Mouse (Mus musculus) MEL (cell line): Measurements from ENCODE around the gene Khk. TPM values are rescaled to one million over a fixed set of nuclear protein-coding genes. Genes with fewer than 3 reads are reported as not detected.

Experiments used
- DNase-seq: peaks from one replicate; pipeline ENCODE4 v3.0.0; 2011; ENCODE audit warnings: low read depth, low spot score
- H3K27ac ChIP-seq: 2 replicates; pipeline ENCODE4 v1.5.1; 2012; ENCODE audit warnings: low read depth, mild to moderate bottlenecking, control low read depth, low read length, moderate library complexity; ENCODE audit not compliant: control insufficient read depth
- H3K27me3 ChIP-seq, 2 experiments: fragments of 150-350 bp in 1 of 2; sonication (generic) in 1 of 2; 2 replicates each; pipeline ENCODE4 v1.6.1; 2012; ENCODE audit warnings: low read length in 2 of 2, mild to moderate bottlenecking in 2 of 2, improper control_type of control experiment in 1 of 2, moderate library complexity in 1 of 2; ENCODE audit not compliant: insufficient read depth in 2 of 2, control insufficient read depth in 1 of 2
- H3K36me3 ChIP-seq, 2 experiments: 2 replicates each; pipeline ENCODE4 v1.6.1; 2012 to 2014; ENCODE audit warnings: low read length in 2 of 2, improper control_type of control experiment in 1 of 2, inconsistent platforms in 1 of 2, mild to moderate bottlenecking in 1 of 2; ENCODE audit not compliant: insufficient read depth in 2 of 2, control insufficient read depth in 1 of 2
- H3K4me1 ChIP-seq, 2 experiments: fragments of 150-350 bp in 1 of 2; sonication (generic) in 1 of 2; 2 replicates each; pipeline ENCODE4 v1.6.1; 2012; ENCODE audit warnings: low read length in 2 of 2, improper control_type of control experiment in 1 of 2, mild to moderate bottlenecking in 1 of 2; ENCODE audit not compliant: insufficient read depth in 2 of 2, control insufficient read depth in 1 of 2
- H3K4me3 ChIP-seq, 2 experiments: fragments of 150-350 bp in 1 of 2; sonication (generic) in 1 of 2; 2 replicates each; pipeline ENCODE4 v1.5.1; 2012; ENCODE audit warnings: low read depth in 2 of 2, low read length in 2 of 2, mild to moderate bottlenecking in 2 of 2, moderate library complexity in 2 of 2, control low read depth in 1 of 2, improper control_type of control experiment in 1 of 2; ENCODE audit not compliant: control insufficient read depth in 1 of 2, insufficient read depth in 1 of 2
- H3K79me2 ChIP-seq: 2 replicates; pipeline ENCODE4 v1.6.1; 2012; ENCODE audit warnings: mild to moderate bottlenecking, low read length, moderate library complexity; ENCODE audit not compliant: control insufficient read depth, poor library complexity, insufficient read depth
- H3K9ac ChIP-seq: 2 replicates; pipeline ENCODE4 v1.6.1; 2012; ENCODE audit warnings: low read depth, mild to moderate bottlenecking, control low read depth, low read length, moderate library complexity; ENCODE audit not compliant: control insufficient read depth, poor library complexity, severe bottlenecking
- H3K9me3 ChIP-seq: fragments of 150-350 bp; sonication (generic); replicated peaks from 2 replicates; pipeline ENCODE4 v1.6.1; 2012; ENCODE audit warnings: mild to moderate bottlenecking, low read length, improper control_type of control experiment, moderate library complexity; ENCODE audit not compliant: insufficient read depth
- BHLHE40 ChIP-seq: IDR thresholded peaks from 2 replicates; pipeline ENCODE4 v1.6.1; 2012; ENCODE audit warnings: low read depth, mild to moderate bottlenecking, inconsistent platforms, low read length, improper control_type of control experiment, borderline replicate concordance
- CHD1 ChIP-seq: IDR thresholded peaks from 2 replicates; pipeline ENCODE4 v1.6.1; 2012; ENCODE audit warnings: low read depth, mild to moderate bottlenecking, inconsistent platforms, low read length, improper control_type of control experiment
- CHD2 ChIP-seq: IDR thresholded peaks from 2 replicates; pipeline ENCODE4 v1.6.1; 2011; ENCODE audit warnings: low read length, improper control_type of control experiment
- EP300 ChIP-seq, 2 experiments: IDR thresholded peaks; 2 replicates each; pipeline ENCODE4 v1.6.1; 2011; ENCODE audit warnings: improper control_type of control experiment in 2 of 2, low read length in 2 of 2, low read depth in 1 of 2, mild to moderate bottlenecking in 1 of 2
- ETS1 ChIP-seq: IDR thresholded peaks from 2 replicates; pipeline ENCODE4 v1.6.1; 2012; ENCODE audit warnings: low read depth, mild to moderate bottlenecking, inconsistent platforms, low read length, improper control_type of control experiment, moderate library complexity
- GABPA ChIP-seq: IDR thresholded peaks from 2 replicates; pipeline ENCODE4 v1.6.1; 2012; ENCODE audit warnings: low read depth, mild to moderate bottlenecking, inconsistent platforms, low read length, improper control_type of control experiment, moderate library complexity
- GATA1 ChIP-seq: IDR thresholded peaks from 2 replicates; pipeline ENCODE4 v1.6.1; 2011; ENCODE audit warnings: low read depth, low read length, improper control_type of control experiment
- JUND ChIP-seq: IDR thresholded peaks from 2 replicates; pipeline ENCODE4 v1.6.1; 2011; ENCODE audit warnings: low read depth, mild to moderate bottlenecking, improper control_type of control experiment, low read length
- KAT2A ChIP-seq: conservative IDR thresholded peaks from 2 replicates; pipeline ENCODE4 v1.6.1; 2012; ENCODE audit warnings: low read depth, low read length, improper control_type of control experiment, inconsistent platforms
- MAFK ChIP-seq: IDR thresholded peaks from 2 replicates; pipeline ENCODE4 v1.6.1; 2011; ENCODE audit warnings: low read depth, mild to moderate bottlenecking, low read length, improper control_type of control experiment, borderline replicate concordance
- MEF2A ChIP-seq: IDR thresholded peaks from 2 replicates; pipeline ENCODE4 v1.6.1; 2014; ENCODE audit warnings: low read depth, mild to moderate bottlenecking, inconsistent platforms, low read length, improper control_type of control experiment; ENCODE audit not compliant: poor library complexity, insufficient replicate concordance, severe bottlenecking; ENCODE audit errors: extremely low read depth
- MXI1 ChIP-seq: IDR thresholded peaks from 2 replicates; pipeline ENCODE4 v1.6.1; 2011; ENCODE audit warnings: mild to moderate bottlenecking, low read depth, low read length, improper control_type of control experiment
- NRF1 ChIP-seq: IDR thresholded peaks from 2 replicates; pipeline ENCODE4 v1.6.1; 2014; ENCODE audit warnings: low read depth, mild to moderate bottlenecking, inconsistent platforms, low read length, improper control_type of control experiment, moderate library complexity; ENCODE audit not compliant: poor library complexity, insufficient read depth, severe bottlenecking
- POLR2AphosphoS2 ChIP-seq: IDR thresholded peaks from 2 replicates; pipeline ENCODE4 v1.6.1; 2011; ENCODE audit warnings: low read length, improper control_type of control experiment
- RAD21 ChIP-seq: IDR thresholded peaks from 2 replicates; pipeline ENCODE4 v1.6.1; 2011; ENCODE audit warnings: mild to moderate bottlenecking, low read depth, low read length, improper control_type of control experiment
- RCOR1 ChIP-seq: IDR thresholded peaks from 2 replicates; pipeline ENCODE4 v1.6.1; 2012; ENCODE audit warnings: low read depth, mild to moderate bottlenecking, inconsistent platforms, low read length, improper control_type of control experiment
- SIN3A ChIP-seq: IDR thresholded peaks from 2 replicates; pipeline ENCODE4 v1.6.1; 2012; ENCODE audit warnings: low read length, improper control_type of control experiment, inconsistent platforms
- TAL1 ChIP-seq: IDR thresholded peaks from 2 replicates; pipeline ENCODE4 v1.6.1; 2012; ENCODE audit warnings: mild to moderate bottlenecking, inconsistent platforms, low read length, moderate library complexity, mixed read lengths
- TCF12 ChIP-seq: IDR thresholded peaks from 2 replicates; pipeline ENCODE4 v1.6.1; 2014; ENCODE audit warnings: low read depth, mild to moderate bottlenecking, inconsistent platforms, low read length, improper control_type of control experiment, moderate library complexity
- ZKSCAN1 ChIP-seq: IDR thresholded peaks from 2 replicates; pipeline ENCODE4 v1.6.1; 2012; ENCODE audit warnings: low read depth, mild to moderate bottlenecking, inconsistent platforms, low read length, improper control_type of control experiment, moderate library complexity
- ZMIZ1 ChIP-seq: IDR thresholded peaks from 2 replicates; pipeline ENCODE4 v1.6.1; 2012; ENCODE audit warnings: low read depth, mild to moderate bottlenecking, inconsistent platforms, low read length, improper control_type of control experiment, moderate library complexity
- ZNF384 ChIP-seq: IDR thresholded peaks from 2 replicates; pipeline ENCODE4 v1.6.1; 2012; ENCODE audit warnings: low read depth, mild to moderate bottlenecking, inconsistent platforms, low read length, improper control_type of control experiment
- polyA plus RNA-seq, 2 experiments: library from polyadenylated mRNA; stranded (reverse) in 1 of 2; unstranded in 1 of 2; fragments of >175 nt in 1 of 2; fragments of >200 nt in 1 of 2; gene quantifications; 2 replicates each; pipeline versions ENCODE4 v1.2.1 to v1.2.4; 2012; ENCODE audit warnings: low replicate concordance in 2 of 2, low read depth in 1 of 2; ENCODE audit not compliant: insufficient read length in 2 of 2, insufficient read depth in 1 of 2, missing spikeins in 1 of 2
- total RNA-seq: library from RNA; depleted of rRNA; stranded (reverse); fragments of 300-350 nt; gene quantifications from 2 replicates; pipeline ENCODE4 v1.2.3, GENCODE M21; 2012

The Khk gene
- total and polyA plus RNA-seq, 3 experiments = 308 to 461 TPM; not detected in 1

DNA sequence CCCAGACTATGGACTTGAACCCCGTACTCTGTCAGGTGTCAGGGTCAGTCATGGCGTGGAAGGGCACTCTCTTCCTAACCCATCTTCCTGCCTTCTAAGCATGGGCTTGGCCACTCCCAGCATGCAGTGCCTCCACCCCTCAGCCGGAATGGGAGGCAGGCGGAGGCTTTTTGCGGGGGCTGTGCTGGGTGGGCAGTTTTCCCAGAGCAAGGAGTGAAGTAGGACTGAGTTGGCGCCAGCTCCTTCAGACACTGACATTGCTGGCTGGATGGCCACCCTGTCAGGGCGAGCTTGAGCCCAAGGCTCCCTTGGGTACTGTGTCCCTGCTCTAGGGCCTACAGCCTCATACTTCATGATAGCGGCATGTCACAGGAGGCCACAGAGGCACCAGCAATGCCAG lies 47.2 kb downstream of the Khk start, which contains the start of gene Tcf23:
Gene Tcf23, plus strand, starts transcription at position 247 of the 400 bp plus-strand sequence.
- no peaks in the 10 kb centered on the region for H3K79me2 ChIP-seq
- H3K9me3 ChIP-seq = no peaks in the 10 kb centered on the region
- 0 out of 4 replicates have a peak, but pooled peaks cover 0 to 2% of the 10 kb centered on the region in 2 experiments for H3K27me3 ChIP-seq
- DNase-seq = no peak
- H3K27ac ChIP-seq = no peak within 1 kb of the TSS
- no peak for TF ChIP-seq KAT2A
- TF ChIP-seq GATA1 = no peak
- H3K4me1 ChIP-seq = peaks cover 0 to 26% of the 10 kb centered on the region in 2 experiments; a peak in 3 of 4 replicates
- no peak within 1 kb of the TSS for H3K9ac ChIP-seq
- no peak within 1 kb of the TSS for H3K4me3 ChIP-seq
- H3K36me3 ChIP-seq = peaks cover 0 to 16% of the 10 kb centered on the region in 2 experiments; a peak in 2 of 4 replicates

DNA sequence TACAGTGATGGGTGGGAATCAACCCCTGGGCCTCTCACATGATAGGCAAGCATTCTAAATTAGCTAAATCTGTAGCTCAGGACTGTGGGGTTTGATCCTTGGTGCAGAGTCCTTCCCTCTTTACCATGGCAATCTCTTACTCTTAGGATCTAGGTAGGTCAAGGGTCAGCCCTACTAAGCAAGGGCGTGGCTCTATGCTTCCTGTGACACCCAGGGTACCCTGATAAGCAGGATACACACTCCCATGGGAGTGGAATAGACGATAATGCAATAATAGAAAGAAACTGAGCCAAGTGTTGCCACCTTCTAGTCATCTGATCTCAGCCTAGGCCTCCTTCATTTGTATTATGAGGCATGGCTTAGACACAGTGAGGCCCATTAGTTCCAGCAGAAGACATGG lies 48.2 kb downstream of the Khk start:
- H3K36me3 ChIP-seq = peaks cover 0 to 16% of the 10 kb centered on the region in 2 experiments; a peak in 2 of 4 replicates

DNA sequence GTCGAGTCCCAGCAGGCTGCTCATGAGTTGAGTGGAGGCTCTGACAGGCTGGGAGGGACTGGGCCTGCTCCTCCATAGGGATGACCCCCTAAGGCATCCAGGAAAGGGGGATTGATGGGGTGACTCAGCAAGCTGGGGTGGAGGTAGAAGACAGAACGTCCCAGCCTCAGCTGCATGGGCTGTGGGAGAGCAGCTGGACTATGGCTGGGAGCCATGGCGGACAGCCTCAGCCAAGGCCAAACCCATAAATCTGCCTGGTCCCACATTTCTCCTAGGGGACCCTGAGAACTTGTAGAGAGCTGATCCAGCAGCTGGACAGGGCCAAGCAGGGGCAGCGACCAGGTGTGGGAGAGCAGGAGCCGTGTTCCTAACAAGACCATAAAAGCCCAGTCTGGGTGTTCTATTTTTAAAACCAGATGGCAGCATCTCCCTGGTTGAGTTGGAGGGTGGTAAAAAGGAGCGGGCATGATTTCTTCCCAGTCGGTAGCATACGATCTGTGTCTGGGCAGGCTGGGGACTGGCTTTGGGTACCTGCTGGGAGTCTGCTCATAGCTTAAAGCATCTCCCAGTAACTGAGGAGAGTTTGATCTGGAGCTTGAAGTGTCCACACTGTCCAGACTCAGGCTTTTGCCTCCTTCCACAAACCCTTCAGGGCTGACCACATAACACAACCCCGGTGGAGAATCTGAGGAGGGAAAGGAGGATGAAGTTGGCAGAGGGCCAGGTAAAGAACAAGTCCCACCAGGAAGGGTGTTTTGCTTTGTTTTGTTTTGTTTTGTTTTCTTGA lies 53.8 kb downstream of the Khk start:
- Histone ChIP-seq H3K9ac (no peak overlapping the region), H3K9me3 (no peaks in the 10 kb centered on the region), H3K4me3 (no peak overlapping the region), H3K36me3 (peaks cover 0 to 8% of the 10 kb centered on the region in 2 experiments; a peak in 2 of 4 replicates), H3K27ac (no peak overlapping the region), H3K27me3 (peaks cover 0 to 3% of the 10 kb centered on the region in 2 experiments; a peak in 3 of 4 replicates), H3K4me1 (peaks cover 0 to 13% of the 10 kb centered on the region in 2 experiments; a peak in 2 of 4 replicates), H3K79me2 (no peaks in the 10 kb centered on the region)
- TF ChIP-seq CHD1 = no peak
- TF ChIP-seq TAL1 = no peak
- no peak for TF ChIP-seq MXI1
- TF ChIP-seq MAFK = no peak
- no peak for TF ChIP-seq SIN3A
- no peak for TF ChIP-seq RAD21
- TF ChIP-seq ZMIZ1 = no peak
- no peak for TF ChIP-seq ZNF384
- no peak for TF ChIP-seq POLR2AphosphoS2
- no peak for TF ChIP-seq CHD2
- TF ChIP-seq JUND = no peak
- TF ChIP-seq BHLHE40 = no peak
- no peak for DNase-seq

More for the DNA sequence above, 48.2 kb downstream of the Khk start:
- H3K4me1 ChIP-seq = peaks cover 0 to 26% of the 10 kb centered on the region in 2 experiments; a peak in 3 of 4 replicates
- DNase-seq = peak; percentile 61
- H3K9me3 ChIP-seq = no peaks in the 10 kb centered on the region
- no peaks in the 10 kb centered on the region for H3K79me2 ChIP-seq
- 0 out of 4 replicates have a peak, but pooled peaks cover 0 to 2% of the 10 kb centered on the region in 2 experiments for H3K27me3 ChIP-seq
- no peak for TF ChIP-seq GABPA
- no peak for TF ChIP-seq ZKSCAN1
- TF ChIP-seq EP300 (IDR thresholded peaks at IDR 0.05; ENCODE audit: low read depth in 1 of 2, low read length in 2 of 2) = peak; percentile 52 to 61; a peak in 3 of 4 replicates
- TF ChIP-seq ETS1 = peak; percentile 47
- no peak for TF ChIP-seq MEF2A
- no peak for TF ChIP-seq NRF1
- peak; percentile 33; the same call in 1 of the 2 replicates for TF ChIP-seq TCF12
- peak; percentile 51; the same call in 1 of the 2 replicates for TF ChIP-seq GATA1
- TF ChIP-seq RCOR1 = peak; percentile 73; the same call in 1 of the 2 replicates
- no peak overlapping the region for H3K4me3 ChIP-seq
- H3K27ac ChIP-seq = no peak overlapping the region
- H3K9ac ChIP-seq = no peak overlapping the region
